Mouse (Mus musculus) cerebellum, postnatal 14 days (tissue): ENCODE measurements at regions not wholly inside any gene's neighbourhood (a gene's known extent, or its start where the extent isn't known, plus 50 kb on each side); places are given as distances from the start of the nearest gene placed in this dataset.

ENCODE experiments used
- DNase-seq, 2 experiments: peaks; one replicate each; pipeline ENCODE4 v3.0.0; 2021; ENCODE audit warnings: mixed read lengths in 2 of 2

- DNase-seq, result peak; percentile 64 to 68
Measured at GRCm38 (mm10) chr4:9081701-9082562, 843.1 kb upstream of the Car8 start.

- peak; percentile 67 to 84 for DNase-seq
Measured at GRCm38 (mm10) chr4:9080821-9081493, 842.1 kb upstream of the Car8 start.

- DNase-seq, result peak in 1 of 2 experiments; percentile 29
Measured at GRCm38 (mm10) chr4:9079828-9080245, 841.0 kb upstream of the Car8 start.

- no peak for DNase-seq
Measured at GRCm38 (mm10) chr4:9074447-9074846, 835.6 kb upstream of the Car8 start.

GRCm38 (mm10) chr4:9073736-9074428 lies 835.0 kb upstream of the Car8 start:
- DNase-seq, result no peak

- no peak for DNase-seq
Measured at GRCm38 (mm10) chr4:9072321-9072720, 833.5 kb upstream of the Car8 start.

- DNase-seq, result no peak
Measured at GRCm38 (mm10) chr4:9067874-9068273, 829.0 kb upstream of the Car8 start.

- DNase-seq, result peak in 1 of 2 experiments; percentile 30
Measured at GRCm38 (mm10) chr4:9065981-9066815, 827.4 kb upstream of the Car8 start.

GRCm38 (mm10) chr4:9061941-9062340 lies 823.1 kb upstream of the Car8 start:
- DNase-seq, result no peak

GRCm38 (mm10) chr4:9060221-9060620 lies 821.4 kb upstream of the Car8 start:
- DNase-seq, result peak; percentile 35 to 50

GRCm38 (mm10) chr4:9057676-9058075 lies 818.8 kb upstream of the Car8 start:
- no peak for DNase-seq

GRCm38 (mm10) chr4:9057113-9057512 lies 818.3 kb upstream of the Car8 start:
- DNase-seq, result peak; percentile 34 to 51

GRCm38 (mm10) chr4:9055876-9056275 lies 817.0 kb upstream of the Car8 start:
- DNase-seq, result peak; percentile 39 to 40

GRCm38 (mm10) chr4:9055266-9055820 lies 816.5 kb upstream of the Car8 start:
- no peak for DNase-seq

- DNase-seq, result no peak
Measured at GRCm38 (mm10) chr4:9048817-9049216, 810.0 kb upstream of the Car8 start.

- DNase-seq, result peak in 1 of 2 experiments; percentile 22
Measured at GRCm38 (mm10) chr4:9047151-9047550, 808.3 kb upstream of the Car8 start.

GRCm38 (mm10) chr4:9046436-9046835 lies 807.6 kb upstream of the Car8 start:
- DNase-seq, result peak; percentile 60 to 66

GRCm38 (mm10) chr4:9046030-9046429 lies 807.2 kb upstream of the Car8 start:
- DNase-seq, result peak; percentile 53 to 58

GRCm38 (mm10) chr4:9036005-9036404 lies 797.2 kb upstream of the Car8 start:
- DNase-seq, result no peak

GRCm38 (mm10) chr4:9035350-9035749 lies 796.5 kb upstream of the Car8 start:
- no peak for DNase-seq

GRCm38 (mm10) chr4:9034280-9034679 lies 795.4 kb upstream of the Car8 start:
- DNase-seq, result no peak

GRCm38 (mm10) chr4:9033106-9033642 lies 794.3 kb upstream of the Car8 start:
- no peak for DNase-seq
